Mouse (Mus musculus): ENCODE measurements around the gene 4930469K13Rik.

4930469K13Rik gene

GRCm38 (mm10) chr11:34078581-34078980, 19.8 kb downstream of the 4930469K13Rik start:
- no peak for DNase-seq (ENCODE audit: low read depth)

GRCm38 (mm10) chr11:34077870-34078269, 20.5 kb downstream of the 4930469K13Rik start:
- no peak for DNase-seq (ENCODE audit: low read depth)

- peak; percentile 83 for DNase-seq (ENCODE audit: low read depth)
Measured at GRCm38 (mm10) chr11:34073776-34074175, 24.6 kb downstream of the 4930469K13Rik start.

GRCm38 (mm10) chr11:34072309-34072708, 26.0 kb downstream of the 4930469K13Rik start:
- DNase-seq (ENCODE audit: low read depth): no peak

- DNase-seq (ENCODE audit: low read depth): no peak
Measured at GRCm38 (mm10) chr11:34070596-34070995, 27.8 kb downstream of the 4930469K13Rik start.

GRCm38 (mm10) chr11:34063702-34064485, 34.5 kb downstream of the 4930469K13Rik start:
- peak; percentile 88 for DNase-seq (ENCODE audit: low read depth)

GRCm38 (mm10) chr11:34063257-34063656, 35.1 kb downstream of the 4930469K13Rik start:
- DNase-seq (ENCODE audit: low read depth): peak; percentile 54

GRCm38 (mm10) chr11:34061740-34062139, 36.6 kb downstream of the 4930469K13Rik start:
- DNase-seq (ENCODE audit: low read depth): no peak

- DNase-seq (ENCODE audit: low read depth): peak; percentile 49
Measured at GRCm38 (mm10) chr11:34058960-34059359, 39.4 kb downstream of the 4930469K13Rik start.

GRCm38 (mm10) chr11:34058332-34058731, 40.0 kb downstream of the 4930469K13Rik start:
- DNase-seq (ENCODE audit: low read depth): no peak

- peak; percentile 63 for DNase-seq (ENCODE audit: low read depth)
Measured at GRCm38 (mm10) chr11:34056715-34057114, 41.6 kb downstream of the 4930469K13Rik start.

GRCm38 (mm10) chr11:34054031-34054727, 44.2 kb downstream of the 4930469K13Rik start:
- peak; percentile 66 for DNase-seq (ENCODE audit: low read depth)

GRCm38 (mm10) chr11:34053031-34053818, 45.1 kb downstream of the 4930469K13Rik start:
- peak; percentile 76 for DNase-seq (ENCODE audit: low read depth)

- DNase-seq (ENCODE audit: low read depth): peak; percentile 49
Measured at GRCm38 (mm10) chr11:34050643-34051042, 47.7 kb downstream of the 4930469K13Rik start.

- peak; percentile 47 for DNase-seq (ENCODE audit: low read depth)
Measured at GRCm38 (mm10) chr11:34050063-34050462, 48.3 kb downstream of the 4930469K13Rik start.

- DNase-seq (ENCODE audit: low read depth): peak; percentile 65
Measured at GRCm38 (mm10) chr11:34049125-34049379, 49.3 kb downstream of the 4930469K13Rik start.

- peak; percentile 79 for DNase-seq (ENCODE audit: low read depth)
Measured at GRCm38 (mm10) chr11:34048375-34049124, 49.8 kb downstream of the 4930469K13Rik start.

GRCm38 (mm10) chr11:34047542-34047937, 50.8 kb downstream of the 4930469K13Rik start:
- DNase-seq (ENCODE audit: low read depth): no peak

GRCm38 (mm10) chr11:34046767-34047541, 51.4 kb downstream of the 4930469K13Rik start, which contains the start of gene Lcp2:
Lcp2 (plus strand) TSS chr11:34046920.
- DNase-seq (ENCODE audit: low read depth): peak; percentile 85

GRCm38 (mm10) chr11:34042808-34043207, 55.5 kb downstream of the 4930469K13Rik start:
- DNase-seq (ENCODE audit: low read depth): peak; percentile 90

- peak; percentile 16 for DNase-seq (ENCODE audit: low read depth)
Measured at GRCm38 (mm10) chr11:34040061-34040460, 58.3 kb downstream of the 4930469K13Rik start.
